Mouse (Mus musculus) limb, embryonic 11.5 days (tissue): ENCODE data around the gene Ubtd1. TPM values are rescaled to one million over a fixed set of nuclear protein-coding genes. Genes with fewer than 3 reads are reported as not detected.
A peak's percentile ranks its signal among the peaks of the same experiment; 100 is the strongest.

ENCODE experiments used
- ATAC-seq: fragments of 200-750 bp; cut with Nextera tagmentation; 2 replicates; pipeline ENCODE4 v1.8.0; 2017; ENCODE audit warnings: low read depth; ENCODE audit not compliant: insufficient number of reproducible peaks, low FRiP score, low TSS enrichment
- DNase-seq: peaks from one replicate; pipeline ENCODE4 v3.0.0-alpha.2; 2015; ENCODE audit warnings: low spot score
- H3K27ac ChIP-seq: fragments of 300-500 bp; sonication (generic); replicated peaks from 2 replicates; pipeline ENCODE4 v1.5.1; 2014; ENCODE audit warnings: low read depth, mild to moderate bottlenecking, low read length
- H3K27me3 ChIP-seq: fragments of 300-500 bp; sonication (generic); 2 replicates; pipeline ENCODE4 v1.6.1; 2014; ENCODE audit warnings: mild to moderate bottlenecking, low read length, mixed read lengths; ENCODE audit not compliant: control insufficient read depth, insufficient read depth
- H3K36me3 ChIP-seq: fragments of 300-500 bp; sonication (generic); 2 replicates; pipeline ENCODE4 v1.6.1; 2014; ENCODE audit warnings: mild to moderate bottlenecking, low read length, moderate library complexity, mixed read lengths; ENCODE audit not compliant: control insufficient read depth, insufficient read depth
- H3K4me1 ChIP-seq: fragments of 300-500 bp; sonication (generic); 2 replicates; pipeline ENCODE4 v1.6.1; 2014; ENCODE audit warnings: low read length, mixed read lengths; ENCODE audit not compliant: control insufficient read depth, insufficient read depth
- H3K4me2 ChIP-seq: fragments of 300-500 bp; sonication (generic); 2 replicates; pipeline ENCODE4 v1.6.1; 2014; ENCODE audit warnings: low read depth, mild to moderate bottlenecking, moderate library complexity; ENCODE audit not compliant: severe bottlenecking
- H3K4me3 ChIP-seq: fragments of 300-500 bp; sonication (generic); 2 replicates; pipeline ENCODE4 v1.5.1; 2014; ENCODE audit warnings: low read depth, low read length
- H3K9ac ChIP-seq: fragments of 300-500 bp; sonication (generic); 2 replicates; pipeline ENCODE4 v1.6.1; 2014; ENCODE audit warnings: mild to moderate bottlenecking, low read length
- H3K9me3 ChIP-seq: fragments of 300-500 bp; sonication (generic); 2 replicates; pipeline ENCODE4 v1.6.1; 2016; ENCODE audit warnings: low read length; ENCODE audit not compliant: control insufficient read depth
- WGBS: fragments of 180-500 bp; shearing (Covaris S2); extraction: QIAGEN DNeasy Blood & Tissue Kit; methylation state at CpG from one replicate; pipeline ENCODE4 v1.1.7; 2014; 5-methylcytosine and 5-hydroxymethylcytosine counted together
- polyA plus RNA-seq: library from polyadenylated mRNA; unstranded; fragments of >200 nt; fragmentation: Nextera tagmentation; extraction: Ambion mirVana; gene quantifications from 2 replicates; pipeline ENCODE4 v1.2.1, GENCODE M21; 2014

The Ubtd1 gene
- polyA plus RNA-seq, 1 experiment from 2014 or later: 10.1 TPM

DNA sequence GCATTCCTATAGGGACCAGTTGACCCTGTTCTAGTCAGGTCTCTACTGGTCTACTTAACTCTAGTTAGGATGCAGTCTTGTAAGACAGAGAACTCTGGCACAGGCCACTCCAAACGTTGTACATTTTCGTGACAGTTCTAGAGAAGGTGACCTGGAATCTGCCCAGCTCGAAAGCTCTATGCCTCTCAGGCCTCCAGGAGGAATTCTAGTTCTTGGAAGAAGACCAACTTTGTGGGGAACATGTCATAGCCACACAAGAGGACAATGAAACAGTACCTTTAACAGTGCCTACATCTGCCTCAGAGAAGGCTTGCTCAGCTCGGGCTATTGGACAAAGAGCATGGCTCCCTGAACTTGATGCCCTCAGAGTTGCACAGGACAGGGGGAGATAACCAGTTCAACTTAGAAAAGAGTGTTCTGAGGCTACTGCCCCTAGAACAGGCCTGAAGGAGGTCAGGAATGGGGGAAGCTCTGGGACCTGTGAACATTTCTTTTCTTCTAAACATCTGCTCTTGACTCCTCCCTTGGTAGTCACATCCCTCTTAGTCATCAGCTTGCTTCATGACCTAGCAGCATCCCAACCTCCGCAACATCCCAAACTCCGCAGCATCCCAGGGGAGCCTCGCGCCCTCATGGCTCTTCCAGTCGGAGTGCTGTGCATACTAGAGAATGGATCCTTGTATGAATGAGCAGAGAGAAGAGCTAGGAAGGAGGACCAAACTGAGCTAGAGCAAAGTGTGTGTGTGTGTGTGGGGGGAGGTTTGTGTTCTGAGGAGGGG lies 17.4 kb downstream of the Ubtd1 start:
- H3K9ac ChIP-seq: no peak overlapping the region
- ATAC-seq (no peak), DNase-seq (no peak)
- no peaks in the 10 kb centered on the region for H3K36me3 ChIP-seq
- peaks cover 23% of the 10 kb centered on the region for H3K4me1 ChIP-seq
- H3K9me3 ChIP-seq: no peaks in the 10 kb centered on the region
- 95% methylated on average over 9 of the region's 9 CpGs for WGBS
- no peak overlapping the region for H3K4me3 ChIP-seq
- no peaks in the 10 kb centered on the region for H3K27me3 ChIP-seq
- no peak overlapping the region for H3K4me2 ChIP-seq
- no peak overlapping the region; the same call in 1 of the 2 replicates for H3K27ac ChIP-seq

DNA sequence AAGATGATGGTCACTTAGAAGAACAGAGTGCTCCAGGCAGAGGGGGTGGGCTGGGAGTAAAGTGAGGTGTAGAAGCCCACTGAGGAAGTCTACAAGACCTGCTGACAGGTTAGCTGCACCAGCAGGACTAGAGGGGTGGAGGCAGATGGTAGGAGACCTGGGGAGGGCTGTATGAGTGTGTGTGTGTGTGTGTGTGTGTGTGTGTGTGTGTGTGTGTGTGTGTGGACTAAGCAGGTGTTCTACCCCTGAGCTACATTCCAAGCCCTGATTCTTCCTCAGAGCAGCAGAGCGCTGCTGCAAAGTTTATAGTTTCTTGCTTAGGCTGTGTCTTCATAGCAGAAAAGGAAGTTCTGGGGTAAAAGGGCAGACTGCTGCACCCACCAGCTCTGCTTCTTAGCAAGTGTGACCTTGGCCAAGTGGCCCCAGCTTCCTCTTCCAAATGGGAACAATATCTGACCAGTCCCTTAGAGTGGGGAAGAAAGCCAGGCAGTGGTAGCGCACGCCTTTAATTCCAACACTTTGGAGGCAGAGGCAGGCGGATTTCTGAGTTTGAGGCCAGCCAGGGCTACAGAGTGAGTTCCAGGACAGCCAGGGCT lies 18.2 kb downstream of the Ubtd1 start:
- H3K27ac ChIP-seq: no peak overlapping the region; the same call in 1 of the 2 replicates
- DNase-seq (no peak), ATAC-seq (no peak)
- no peak overlapping the region for H3K4me3 ChIP-seq
- peaks cover 23% of the 10 kb centered on the region for H3K4me1 ChIP-seq
- no peak overlapping the region for H3K9ac ChIP-seq
- no peaks in the 10 kb centered on the region for H3K36me3 ChIP-seq
- no peaks in the 10 kb centered on the region for H3K9me3 ChIP-seq
- no peak overlapping the region for H3K4me2 ChIP-seq
- no peaks in the 10 kb centered on the region for H3K27me3 ChIP-seq
- 75% methylated on average over 4 of the region's 4 CpGs for WGBS

DNA sequence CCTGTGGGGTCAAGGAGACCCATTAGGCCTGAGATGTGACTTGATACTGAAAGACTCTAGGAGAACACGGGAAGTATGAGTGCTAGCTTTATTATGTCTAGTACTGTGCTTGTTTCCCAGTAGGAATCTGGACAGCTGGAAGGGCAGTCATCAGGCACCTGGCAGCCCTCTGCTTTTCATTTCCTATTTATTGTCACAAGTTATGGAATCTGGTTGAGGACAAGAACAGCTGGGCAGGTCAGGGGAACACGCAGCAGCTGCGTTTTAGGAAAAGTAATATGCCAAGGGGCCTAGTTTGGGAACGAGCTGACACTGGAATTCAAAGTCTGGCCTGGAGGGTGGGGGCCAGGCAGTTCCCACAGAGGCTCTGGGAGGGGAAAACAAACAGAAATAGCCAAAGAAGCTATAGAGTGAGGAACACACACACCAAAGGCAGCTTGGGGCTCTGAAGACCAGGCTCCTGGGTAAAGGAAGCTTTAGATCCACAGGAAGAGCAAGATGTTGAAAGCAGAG lies 18.9 kb downstream of the Ubtd1 start:
- peak; percentile 77; the same call in 1 of the 2 replicates for ATAC-seq
- H3K36me3 ChIP-seq: no peaks in the 10 kb centered on the region
- DNase-seq: peak; percentile 65
- no peak overlapping the region for H3K4me3 ChIP-seq
- H3K9ac ChIP-seq: peak overlapping the region; percentile 7; the same call in 1 of the 2 replicates
- H3K4me2 ChIP-seq: no peak overlapping the region
- H3K9me3 ChIP-seq: no peaks in the 10 kb centered on the region
- no peaks in the 10 kb centered on the region for H3K27me3 ChIP-seq
- 34% methylated on average over 4 of the region's 4 CpGs for WGBS
- peak overlapping the region; percentile 59 for H3K27ac ChIP-seq
- H3K4me1 ChIP-seq: peaks cover 18% of the 10 kb centered on the region

DNA sequence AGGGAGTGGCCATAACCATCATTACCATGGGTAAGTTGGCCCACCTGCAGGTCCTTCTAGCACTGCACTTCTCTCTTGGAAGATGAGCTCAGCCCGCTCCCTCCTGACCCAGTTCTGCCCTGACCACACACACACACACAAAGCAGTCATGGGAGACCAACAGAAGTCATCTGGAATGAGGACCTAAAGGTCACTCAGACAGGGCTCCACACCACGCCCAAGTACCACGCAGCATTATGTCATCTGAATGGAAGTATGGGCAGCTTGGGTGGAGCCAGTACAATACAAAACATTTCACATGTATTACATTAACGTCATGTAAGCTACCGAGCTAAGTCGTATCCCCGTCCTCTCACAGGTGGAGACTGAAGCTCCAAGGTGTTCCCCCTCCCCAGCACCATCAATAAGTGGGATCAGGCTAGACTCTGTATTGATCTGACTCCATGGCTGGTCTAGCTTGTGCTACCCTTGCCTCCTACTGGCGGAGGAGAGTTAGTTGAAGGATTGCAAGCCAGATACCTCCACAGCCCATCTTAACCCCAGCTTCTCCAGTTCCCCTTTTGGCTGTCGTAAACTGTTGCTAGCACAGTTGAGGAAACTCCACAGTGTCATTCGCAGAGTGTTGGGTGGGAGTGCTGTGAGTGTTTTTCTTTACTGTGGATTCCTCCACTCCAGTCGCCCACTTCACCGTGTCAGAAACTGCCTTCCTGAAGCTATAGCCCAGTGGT lies 19.9 kb downstream of the Ubtd1 start:
- ATAC-seq (no peak), DNase-seq (no peak)
- no peak overlapping the region for H3K4me3 ChIP-seq
- no peaks in the 10 kb centered on the region for H3K9me3 ChIP-seq
- H3K4me1 ChIP-seq: peaks cover 21% of the 10 kb centered on the region
- H3K4me2 ChIP-seq: no peak overlapping the region
- H3K27me3 ChIP-seq: no peaks in the 10 kb centered on the region
- no peaks in the 10 kb centered on the region for H3K36me3 ChIP-seq
- H3K27ac ChIP-seq: peak overlapping the region; percentile 59; the same call in 1 of the 2 replicates
- H3K9ac ChIP-seq: no peak overlapping the region
- WGBS: 89% methylated on average over 12 of the region's 12 CpGs

DNA sequence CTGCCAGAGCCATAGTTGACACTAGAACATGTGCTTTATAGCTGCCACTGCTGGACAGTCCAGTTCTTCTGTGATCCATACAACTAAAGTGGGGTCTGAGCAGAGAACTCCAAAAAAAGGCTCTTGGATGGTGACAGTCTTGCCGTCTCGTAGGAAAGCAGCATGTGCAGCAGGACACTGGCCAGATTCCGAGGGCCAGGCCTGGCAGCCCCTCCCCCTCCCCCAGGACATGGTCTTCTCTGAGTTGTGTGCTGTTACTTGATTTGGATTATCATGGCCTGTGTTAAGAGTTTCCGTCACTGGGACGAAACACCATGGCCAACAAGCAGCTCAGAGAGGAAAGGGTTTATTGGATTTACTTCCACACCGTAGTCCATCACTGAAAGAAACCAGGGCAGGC lies 22.7 kb downstream of the Ubtd1 start:
- 75% methylated on average over 6 of the region's 6 CpGs for WGBS
- Histone ChIP-seq H3K4me3 (no peak overlapping the region), H3K4me1 (peaks cover 19% of the 10 kb centered on the region)

DNA sequence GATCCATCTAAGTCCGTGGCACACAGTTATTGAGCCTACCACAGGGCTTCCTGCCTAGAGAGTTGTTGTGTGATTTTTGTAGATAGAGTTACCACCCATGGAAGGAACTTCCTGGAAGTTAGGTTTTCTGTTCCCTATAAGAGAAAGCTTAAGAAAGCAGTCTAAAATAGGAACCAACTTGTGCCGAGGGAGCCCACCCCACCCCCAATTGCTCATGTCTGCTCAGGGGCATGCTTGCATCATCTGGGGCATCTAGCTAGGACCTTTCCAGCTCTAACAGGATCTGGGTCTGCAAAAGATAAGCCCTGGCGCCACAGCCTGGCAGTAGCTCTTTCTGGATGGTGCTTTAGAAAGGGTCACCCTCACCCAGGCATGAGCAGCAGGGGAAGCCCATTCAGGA lies 24.1 kb downstream of the Ubtd1 start:
- Histone ChIP-seq H3K4me1 (peaks cover 16% of the 10 kb centered on the region), H3K27me3 (no peaks in the 10 kb centered on the region), H3K27ac (no peak overlapping the region), H3K9me3 (no peaks in the 10 kb centered on the region), H3K36me3 (no peaks in the 10 kb centered on the region), H3K4me2 (no peak overlapping the region), H3K9ac (no peak overlapping the region), H3K4me3 (no peak overlapping the region)
- no peak for ATAC-seq
- no peak for DNase-seq
- WGBS: 84% methylated on average over 3 of the region's 3 CpGs

More for the DNA sequence above, 22.7 kb downstream of the Ubtd1 start:
- Histone ChIP-seq H3K9ac (no peak overlapping the region), H3K36me3 (no peaks in the 10 kb centered on the region), H3K27me3 (no peaks in the 10 kb centered on the region), H3K27ac (no peak overlapping the region), H3K4me2 (no peak overlapping the region), H3K9me3 (no peaks in the 10 kb centered on the region)
- no peak for ATAC-seq
- DNase-seq: no peak

DNA sequence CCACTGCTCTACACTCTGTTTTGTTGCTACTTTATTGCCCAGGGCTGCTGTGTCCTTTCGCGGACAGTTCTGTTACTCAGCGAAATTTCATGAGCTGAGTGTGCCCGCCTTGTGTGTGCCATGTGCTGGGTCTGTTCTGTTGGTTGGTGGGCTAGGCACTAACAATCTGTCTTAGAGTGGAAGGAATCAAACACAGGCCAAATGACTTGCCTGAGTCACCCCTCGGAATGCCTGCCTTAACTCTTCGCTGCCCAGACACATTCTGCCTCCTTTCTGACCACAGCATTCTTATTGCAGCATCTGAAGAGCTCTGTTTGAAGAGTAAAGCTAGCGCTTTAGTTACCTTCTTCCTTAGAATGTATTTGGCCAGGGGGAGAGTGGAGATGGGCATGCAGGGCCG lies 25.0 kb downstream of the Ubtd1 start:
- 45% methylated on average over 8 of the region's 8 CpGs for WGBS
- Histone ChIP-seq H3K36me3 (no peaks in the 10 kb centered on the region), H3K4me3 (no peak overlapping the region), H3K9me3 (no peaks in the 10 kb centered on the region), H3K9ac (no peak overlapping the region), H3K4me1 (peaks cover 7% of the 10 kb centered on the region; the same call in 1 of the 2 replicates), H3K4me2 (no peak overlapping the region), H3K27ac (no peak overlapping the region), H3K27me3 (no peaks in the 10 kb centered on the region)
- DNase-seq (no peak), ATAC-seq (no peak)

DNA sequence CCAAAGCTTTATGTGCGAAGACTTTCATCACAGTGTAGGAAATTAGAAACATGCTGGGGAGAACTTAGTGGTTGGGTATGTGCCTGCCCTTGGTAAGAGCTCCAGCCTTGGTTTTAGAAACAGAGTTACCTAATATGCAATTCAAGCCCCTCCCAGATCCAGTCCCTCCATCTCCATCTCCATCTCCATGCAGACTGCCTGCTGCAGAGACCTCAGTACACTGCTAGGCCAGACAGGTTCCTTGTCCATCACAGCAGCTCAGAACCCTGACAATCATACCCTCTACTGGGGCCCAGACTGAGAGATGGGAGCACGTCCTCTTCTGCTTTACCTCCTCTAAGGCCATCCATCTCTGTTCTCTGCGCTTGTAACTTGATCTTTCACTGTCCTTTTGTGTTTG lies 27.0 kb downstream of the Ubtd1 start:
- Histone ChIP-seq H3K9ac (no peak overlapping the region), H3K4me1 (peaks cover 7% of the 10 kb centered on the region; the same call in 1 of the 2 replicates), H3K36me3 (no peaks in the 10 kb centered on the region), H3K27ac (no peak overlapping the region), H3K9me3 (no peaks in the 10 kb centered on the region), H3K4me3 (no peak overlapping the region), H3K27me3 (no peaks in the 10 kb centered on the region), H3K4me2 (no peak overlapping the region)
- ATAC-seq (no peak), DNase-seq (no peak)
- WGBS: 56% methylated on average over 3 of the region's 3 CpGs
